Mouse (Mus musculus) frontal cortex, postnatal 14 days (tissue): ENCODE measurements around the gene Lpxn.

Experiments
- DNase-seq, 2 experiments: peaks; one replicate each; pipeline ENCODE4 v3.0.0; 2022; ENCODE audit warnings: low spot score in 2 of 2

Lpxn gene

DNA sequence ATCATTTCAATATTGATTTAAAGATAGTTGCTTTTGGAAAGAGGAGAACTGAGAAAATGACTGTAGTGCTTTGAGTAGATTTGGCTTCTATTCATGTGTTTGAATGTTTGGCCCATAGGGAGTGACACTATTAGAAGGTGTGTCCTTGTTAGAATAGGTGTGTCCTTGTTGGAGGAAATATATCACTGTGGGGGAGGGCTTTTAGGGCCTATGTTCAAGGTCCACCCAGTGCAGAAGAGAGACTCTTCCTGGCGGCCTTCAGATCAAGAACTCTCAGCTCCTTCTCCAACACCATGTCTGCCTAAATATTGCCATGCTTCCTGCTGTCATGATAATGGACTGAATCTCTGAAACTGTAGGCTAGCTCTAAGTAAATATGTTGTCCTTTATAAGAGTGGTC lies 8.2 kb downstream of the Lpxn start:
- DNase-seq, result no peak

DNA sequence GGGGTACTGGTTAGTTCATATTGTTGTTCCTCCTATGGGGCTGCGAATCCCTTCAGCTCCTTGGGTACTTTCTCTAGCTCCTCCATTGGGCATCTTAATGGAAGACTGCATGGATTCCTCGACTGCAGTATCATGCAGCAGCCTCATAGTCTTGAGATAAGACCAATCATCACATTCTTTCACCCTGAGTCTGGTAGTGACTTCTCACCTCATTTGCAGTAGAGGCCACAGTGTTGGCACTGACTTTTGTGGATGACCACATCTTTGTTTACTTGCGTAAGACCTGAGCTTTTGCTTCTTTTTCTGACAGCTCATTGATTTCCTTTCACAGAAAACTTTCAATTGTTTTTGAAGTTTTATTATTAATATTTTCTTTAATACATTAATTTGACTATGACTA lies 9.7 kb downstream of the Lpxn start:
- DNase-seq, result no peak

DNA sequence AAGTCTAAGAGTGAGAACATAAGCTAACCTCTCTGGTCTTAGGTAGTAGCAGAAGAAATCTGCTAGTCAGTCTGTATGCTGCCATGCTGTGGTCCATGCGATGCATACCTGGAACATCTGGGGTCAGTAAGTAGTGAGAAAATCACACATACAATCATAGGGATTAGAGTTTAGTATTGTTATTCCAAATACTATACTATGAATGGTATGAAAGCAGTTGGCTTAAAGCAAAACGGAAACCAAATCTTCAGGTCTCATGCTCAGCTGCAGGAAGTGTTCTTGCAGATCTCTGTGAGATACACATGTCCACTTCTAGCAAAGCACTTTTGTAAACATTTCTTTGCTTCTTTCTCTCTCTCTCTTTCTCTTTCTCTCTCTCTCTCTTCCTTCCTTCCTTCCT lies 10.2 kb downstream of the Lpxn start:
- no peak for DNase-seq

DNA sequence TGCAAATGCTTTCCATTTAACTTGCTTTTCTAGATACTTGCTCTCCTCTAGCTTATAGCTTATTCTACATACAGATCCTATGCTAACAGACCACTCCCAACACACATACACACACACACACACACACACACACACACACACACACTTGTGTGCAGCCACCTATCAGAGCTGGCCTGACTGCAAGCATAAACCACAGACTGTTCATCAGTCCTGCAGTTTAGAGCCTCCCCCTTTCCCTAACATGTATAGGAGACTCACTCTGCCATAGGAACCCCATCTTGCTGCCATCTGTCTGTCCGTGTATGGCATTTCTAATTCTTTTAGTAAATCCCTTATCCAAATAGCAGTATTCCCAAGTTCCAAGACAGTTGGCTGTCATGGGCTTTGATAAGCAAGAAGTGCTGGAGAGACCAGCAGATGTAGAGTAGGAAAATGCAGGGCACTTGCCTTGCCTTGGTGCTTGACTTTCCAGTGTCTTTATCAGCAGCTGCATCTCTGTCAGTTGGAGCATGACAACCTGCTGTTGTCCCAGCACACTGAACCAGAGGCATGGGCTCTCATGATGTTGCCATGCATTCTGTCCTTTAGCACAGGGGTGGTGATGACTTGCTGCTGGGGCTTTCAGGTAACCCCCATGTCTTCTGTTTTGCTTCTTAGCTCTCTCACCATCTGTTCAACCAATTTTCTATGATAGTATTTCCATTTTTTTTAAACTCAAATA lies 16.8 kb downstream of the Lpxn start:
- DNase-seq, result no peak

DNA sequence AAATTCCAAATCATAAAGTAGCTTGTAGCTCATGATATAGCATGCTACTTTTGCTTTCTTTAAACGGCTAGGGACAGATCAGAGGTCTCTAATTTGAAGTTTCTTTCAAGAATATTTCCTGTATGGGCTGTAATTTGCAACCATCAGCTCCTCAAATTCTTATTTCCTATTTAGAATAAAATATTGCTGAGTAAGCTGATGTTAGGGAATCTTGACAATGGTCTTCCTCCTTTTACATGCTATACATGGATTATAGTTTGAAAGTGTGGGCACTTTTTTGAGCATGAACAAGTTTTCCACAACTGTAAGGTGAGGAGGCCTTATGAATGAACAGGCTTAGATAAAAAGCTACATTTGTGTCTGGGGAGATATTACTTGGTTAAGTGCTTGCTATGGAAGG lies 17.9 kb downstream of the Lpxn start:
- DNase-seq, result no peak

DNA sequence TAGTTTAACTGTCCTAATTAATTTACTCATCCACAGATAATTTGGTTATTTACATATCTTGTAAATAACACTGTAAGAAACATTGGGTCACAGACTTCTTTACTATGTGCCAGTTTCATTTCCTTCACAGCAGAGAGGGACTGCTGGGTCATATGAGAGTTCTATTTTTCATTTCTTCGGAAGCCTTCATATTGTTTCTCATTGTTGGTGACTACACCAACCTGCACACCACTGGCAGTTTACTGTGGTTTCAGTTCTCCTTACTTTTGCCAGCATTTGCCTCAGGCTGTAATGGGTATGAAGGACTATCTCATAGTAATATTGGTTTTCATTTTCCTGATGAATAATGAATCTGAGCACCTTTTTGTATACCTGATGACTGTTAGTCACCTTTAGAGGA lies 22.5 kb downstream of the Lpxn start:
- DNase-seq, result no peak

DNA sequence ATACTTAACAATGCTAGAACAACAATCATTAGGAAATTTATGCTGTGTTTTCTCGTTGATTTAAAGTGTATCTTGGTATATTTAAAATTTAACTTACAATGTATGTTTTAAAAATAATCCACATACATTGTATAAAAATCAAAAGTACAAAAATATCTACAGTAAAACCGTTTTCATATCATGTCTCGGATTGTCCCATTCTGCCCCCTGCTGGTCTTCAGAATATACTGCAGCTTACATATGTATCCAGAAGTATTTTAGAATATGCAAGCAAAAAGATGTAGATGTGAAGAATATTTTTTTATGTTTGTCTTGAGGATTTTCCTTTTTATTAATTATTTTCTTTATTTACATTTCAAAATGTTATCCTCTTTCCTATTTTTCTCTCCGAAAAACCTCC lies 24.4 kb downstream of the Lpxn start:
- no peak for DNase-seq

DNA sequence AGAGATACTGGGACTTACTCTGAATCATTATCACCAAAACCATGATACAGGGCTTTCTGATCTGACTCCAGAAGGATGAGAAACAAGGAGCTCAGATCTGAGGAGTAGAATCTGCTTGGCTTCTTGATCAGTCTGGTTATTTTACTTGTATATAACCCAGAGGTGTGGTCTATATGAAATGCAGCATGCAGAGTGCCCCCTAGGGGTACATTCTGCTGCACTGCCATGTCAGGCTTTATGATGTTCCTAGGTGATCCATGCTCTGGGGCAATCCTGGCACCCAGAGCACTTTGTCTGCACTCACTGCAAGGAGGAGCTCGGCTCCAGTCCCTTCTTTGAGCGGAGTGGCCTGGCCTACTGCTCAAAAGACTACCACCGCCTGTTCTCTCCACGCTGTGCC lies 28.6 kb downstream of the Lpxn start:
- no peak for DNase-seq

DNA sequence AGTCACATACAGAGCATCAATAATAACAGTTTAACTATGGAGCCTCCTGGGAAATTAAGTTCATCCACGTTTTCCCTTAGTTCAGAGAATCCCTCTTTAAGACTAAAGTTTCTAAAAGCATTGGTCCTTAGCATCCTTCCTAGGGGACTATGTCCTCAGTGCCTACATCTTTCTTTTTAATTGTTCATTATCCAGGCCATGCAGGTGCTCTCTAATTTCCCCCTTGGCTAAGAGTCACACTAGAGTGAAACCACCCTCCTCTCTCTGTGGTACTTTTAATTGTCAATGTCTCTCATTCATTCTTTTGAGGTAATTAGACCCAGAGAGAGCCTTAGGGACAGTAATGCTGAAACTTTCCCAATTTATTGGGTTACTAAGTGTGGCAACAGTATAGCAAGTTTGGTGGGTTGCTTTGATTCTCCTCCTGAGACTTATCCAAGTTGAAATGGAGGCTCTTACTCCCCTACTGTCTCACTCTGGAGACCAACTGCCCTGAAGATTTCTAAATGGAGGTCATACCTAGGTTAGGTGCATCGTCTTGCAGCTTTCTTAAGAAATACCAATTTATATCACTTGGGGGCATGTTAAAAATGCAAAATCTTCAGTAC lies 34.9 kb downstream of the Lpxn start:
- no peak for DNase-seq

DNA sequence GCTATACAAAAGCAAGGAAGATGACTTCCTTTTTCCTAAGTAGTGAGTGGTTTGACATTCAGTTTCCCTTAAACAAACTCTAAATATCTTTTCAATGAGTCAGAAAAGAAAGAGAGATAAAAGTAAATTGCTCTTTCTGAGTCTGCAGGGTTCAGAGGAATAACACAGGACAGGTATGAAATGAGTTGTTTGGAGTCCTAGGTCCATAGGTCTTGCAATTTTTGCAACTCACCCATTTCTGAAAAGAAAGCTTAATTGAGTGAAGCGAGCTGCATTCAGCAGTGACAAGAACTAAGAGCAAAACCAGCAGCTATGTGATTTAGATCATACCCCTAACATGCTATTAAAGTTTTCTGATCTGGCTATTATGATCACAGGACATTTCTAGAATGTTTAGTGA lies 35.6 kb downstream of the Lpxn start:
- no peak for DNase-seq

DNA sequence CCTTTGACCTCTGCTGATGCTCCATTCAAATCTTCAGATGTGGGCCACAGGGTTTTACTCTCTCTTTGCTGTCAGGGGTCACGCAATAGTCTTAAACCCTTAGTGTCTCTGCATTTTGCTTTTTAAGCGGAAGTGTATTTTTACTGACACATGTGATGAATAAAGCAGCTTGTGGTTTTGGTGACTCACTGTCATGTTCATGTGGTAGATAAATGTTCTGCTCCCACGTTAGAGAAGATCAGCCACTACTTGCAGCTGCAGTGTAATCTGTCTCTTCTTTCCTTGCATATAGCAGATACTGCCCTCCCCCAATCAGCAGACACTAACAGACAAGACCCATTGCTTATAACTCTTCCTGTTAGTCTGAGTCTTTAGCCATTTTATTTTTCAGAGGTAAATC lies 37.6 kb downstream of the Lpxn start:
- no peak for DNase-seq

DNA sequence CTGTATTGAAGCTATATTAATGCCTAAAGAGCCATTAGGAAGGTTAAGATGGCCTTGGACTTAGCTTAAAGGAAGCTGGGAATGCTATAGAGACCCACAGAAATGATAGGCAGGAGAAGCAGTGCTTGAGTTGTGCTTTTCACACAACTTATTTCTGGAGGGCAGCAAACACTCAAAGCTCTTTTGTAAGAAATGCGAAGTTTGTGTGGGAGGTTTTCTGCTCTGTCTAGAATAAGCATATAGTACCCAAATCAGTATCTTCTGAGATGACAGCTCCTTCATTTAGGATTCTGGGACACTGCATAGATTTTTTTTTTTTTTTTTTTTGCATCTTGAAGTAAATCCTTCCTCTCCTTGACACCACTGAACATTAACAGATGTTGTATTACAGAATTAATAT lies 42.5 kb downstream of the Lpxn start:
- DNase-seq, result no peak

DNA sequence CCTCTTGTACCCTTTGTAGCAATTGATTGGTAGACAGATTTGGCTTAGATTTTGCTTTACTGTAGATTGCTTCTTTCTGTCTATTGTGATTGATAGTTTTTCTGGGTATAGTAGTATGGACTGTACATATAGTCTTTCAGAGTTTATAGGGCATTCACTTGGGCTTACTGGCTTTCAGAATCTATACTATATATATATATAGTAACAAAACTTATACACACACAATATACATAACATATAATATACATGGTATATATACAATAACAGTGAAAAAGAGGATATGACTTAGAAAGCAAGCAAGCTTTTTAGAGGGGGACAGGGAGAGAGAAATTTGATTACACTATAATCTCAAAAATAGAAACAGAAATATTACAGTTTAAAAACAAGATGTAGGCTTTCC lies 50.4 kb downstream of the Lpxn start, which contains the start of gene Gm5244:
Gm5244 (plus strand) TSS at position 301 of the 400 bp plus-strand sequence.
- no peak for DNase-seq

DNA sequence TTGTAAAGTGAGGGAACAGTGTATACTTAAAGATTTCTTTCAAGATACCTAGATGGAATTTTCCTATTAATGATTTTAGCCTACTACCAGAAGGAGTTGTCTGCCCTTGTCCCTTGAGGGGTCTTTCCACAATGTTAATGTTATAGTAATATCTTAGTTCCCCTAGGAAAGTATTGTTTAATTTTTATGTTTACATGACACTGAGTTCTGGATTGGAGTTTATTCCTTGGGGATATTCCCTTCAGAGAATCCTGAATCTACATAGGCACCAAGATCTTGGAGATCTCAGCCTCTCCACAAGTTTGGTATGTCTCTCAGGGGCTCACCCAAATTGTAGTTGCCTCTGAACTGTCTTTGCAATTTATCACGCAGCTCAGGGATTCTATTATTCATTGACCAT lies 61.0 kb downstream of the Lpxn start, which contains the start of gene Olfr1444:
Olfr1444 (plus strand) TSS at position 301 of the 400 bp plus-strand sequence.
- DNase-seq, result no peak
